Mouse (Mus musculus) midbrain, embryonic 16.5 days (tissue): ENCODE results near the gene Mamdc4. TPM values are rescaled to one million over a fixed set of nuclear protein-coding genes. Genes with fewer than 3 reads are reported as not detected.

Experiments
- ATAC-seq: fragments of 200-750 bp; cut with Nextera tagmentation; 2 replicates; pipeline ENCODE4 v1.8.0; 2017; ENCODE audit warnings: moderate TSS enrichment
- H3K27ac ChIP-seq: fragments of 300-500 bp; sonication (generic); 2 replicates; pipeline ENCODE4 v1.5.1; 2014; ENCODE audit warnings: mild to moderate bottlenecking, low read length, mixed read lengths
- H3K27me3 ChIP-seq: fragments of 300-500 bp; sonication (generic); 2 replicates; pipeline ENCODE4 v1.6.1; 2014; ENCODE audit warnings: low read depth, low read length, mixed read lengths; ENCODE audit not compliant: control insufficient read depth, insufficient read depth
- H3K36me3 ChIP-seq: fragments of 300-500 bp; sonication (generic); 2 replicates; pipeline ENCODE4 v1.6.1; 2014; ENCODE audit warnings: mild to moderate bottlenecking, low read length, moderate library complexity, mixed read lengths; ENCODE audit not compliant: control insufficient read depth, insufficient read depth
- H3K4me1 ChIP-seq: fragments of 300-500 bp; sonication (generic); 2 replicates; pipeline ENCODE4 v1.6.1; 2014; ENCODE audit warnings: mild to moderate bottlenecking, low read length, mixed read lengths; ENCODE audit not compliant: control insufficient read depth, insufficient read depth
- H3K4me2 ChIP-seq: fragments of 300-500 bp; sonication (generic); 2 replicates; pipeline ENCODE4 v1.6.1; 2014; ENCODE audit warnings: mild to moderate bottlenecking, low read length, mixed read lengths
- H3K4me3 ChIP-seq: fragments of 300-500 bp; sonication (generic); 2 replicates; pipeline ENCODE4 v1.5.1; 2014; ENCODE audit warnings: low read depth, mild to moderate bottlenecking, low read length, moderate library complexity, mixed read lengths
- H3K9ac ChIP-seq: fragments of 300-500 bp; sonication (generic); 2 replicates; pipeline ENCODE4 v1.6.1; 2014; ENCODE audit warnings: low read depth, low read length, mixed read lengths
- H3K9me3 ChIP-seq: fragments of 300-500 bp; sonication (generic); replicated peaks from 2 replicates; pipeline ENCODE4 v1.6.1; 2014; ENCODE audit warnings: mild to moderate bottlenecking, low read length, mixed read lengths; ENCODE audit not compliant: control insufficient read depth, poor library complexity, severe bottlenecking
- WGBS: fragments of 180-500 bp; shearing (Covaris S2); extraction: QIAGEN DNeasy Blood & Tissue Kit; methylation state at CpG from one replicate; pipeline ENCODE4 v1.1.7; 2014; 5-methylcytosine and 5-hydroxymethylcytosine counted together
- polyA plus RNA-seq: library from polyadenylated mRNA; unstranded; fragments of >200 nt; fragmentation: Nextera tagmentation; extraction: Ambion mirVana; gene quantifications from 2 replicates; pipeline ENCODE4 v1.2.1, GENCODE M21; 2015

The Mamdc4 gene
- polyA plus RNA-seq, 1 experiment from 2014 or later: 0.50 TPM

DNA sequence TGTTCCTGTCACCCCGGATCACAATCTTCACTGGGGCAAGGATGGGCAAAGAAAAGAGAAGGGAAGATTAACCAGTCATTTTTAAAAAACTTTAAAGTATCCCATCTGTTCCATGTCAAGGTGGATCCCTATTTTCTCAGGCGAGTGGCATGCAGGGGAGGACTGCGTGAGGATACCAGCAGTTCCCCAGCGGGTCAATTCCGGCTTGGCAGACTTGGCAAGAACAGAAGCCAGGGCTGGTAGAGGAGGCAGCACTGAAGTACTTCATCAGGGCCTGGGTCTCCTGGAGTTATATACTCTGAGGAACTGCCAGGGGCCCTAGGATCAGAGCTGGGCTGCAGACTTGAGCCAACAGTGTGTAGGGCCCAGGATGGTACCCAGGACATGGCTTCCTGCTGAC lies 27.9 kb upstream of the Mamdc4 start:
- Histone ChIP-seq H3K4me1 (peaks cover 14% of the 10 kb centered on the region), H3K36me3 (peaks cover 27% of the 10 kb centered on the region), H3K9ac (no peak overlapping the region), H3K9me3 (no peaks in the 10 kb centered on the region), H3K27me3 (no peaks in the 10 kb centered on the region), H3K4me2 (no peak overlapping the region), H3K27ac (no peak overlapping the region), H3K4me3 (no peak overlapping the region)
- no peak for ATAC-seq
- WGBS: 95% methylated on average over 5 of the region's 5 CpGs

DNA sequence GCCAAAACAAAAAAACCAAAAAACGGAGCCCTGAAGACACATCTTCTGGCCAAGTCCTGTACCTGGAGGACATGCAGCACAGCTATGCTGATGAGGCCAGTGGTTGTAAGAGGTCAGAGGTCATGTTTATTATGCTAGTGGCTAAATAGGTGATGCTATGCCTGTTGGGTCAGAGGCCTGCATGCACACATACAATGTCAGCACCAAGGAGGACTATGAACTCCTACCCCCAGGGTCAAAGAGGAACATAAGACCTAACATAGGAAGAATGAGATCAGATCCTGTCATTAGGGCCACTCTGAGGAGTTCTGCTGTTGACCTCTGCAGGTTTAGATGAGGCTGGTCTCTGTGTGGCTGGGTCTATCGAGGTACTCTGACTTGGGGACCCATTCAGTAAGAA lies 25.4 kb upstream of the Mamdc4 start:
- Histone ChIP-seq H3K36me3 (peaks cover 47% of the 10 kb centered on the region), H3K27ac (no peak overlapping the region), H3K27me3 (no peaks in the 10 kb centered on the region), H3K4me2 (no peak overlapping the region), H3K9ac (no peak overlapping the region), H3K4me1 (no peaks in the 10 kb centered on the region), H3K4me3 (no peak overlapping the region), H3K9me3 (no peaks in the 10 kb centered on the region)
- 94% methylated on average over 2 of the region's 2 CpGs for WGBS
- no peak for ATAC-seq

DNA sequence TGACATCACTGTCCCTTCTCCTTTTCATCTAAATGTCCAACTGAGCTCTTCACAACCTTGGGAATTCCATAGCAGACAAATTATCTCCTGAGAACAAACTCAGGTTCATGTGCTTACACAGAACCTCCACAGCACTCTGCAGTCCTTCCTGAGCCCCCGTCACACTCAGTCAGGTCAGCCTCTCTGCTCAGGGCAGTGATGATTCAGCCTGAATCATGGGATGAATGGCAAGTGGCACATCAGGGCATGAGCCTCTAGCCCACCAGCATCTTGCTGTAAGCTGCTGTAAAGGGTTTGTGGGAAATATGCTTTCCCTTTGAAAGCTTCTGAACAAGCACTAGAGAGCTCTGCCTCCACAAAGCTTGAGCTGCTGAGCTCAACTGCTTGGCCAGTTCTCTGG lies 24.1 kb upstream of the Mamdc4 start:
- Histone ChIP-seq H3K9me3 (no peaks in the 10 kb centered on the region), H3K27me3 (no peaks in the 10 kb centered on the region), H3K36me3 (peaks cover 52% of the 10 kb centered on the region), H3K4me2 (no peak overlapping the region), H3K4me1 (no peaks in the 10 kb centered on the region), H3K9ac (no peak overlapping the region), H3K4me3 (no peak overlapping the region), H3K27ac (no peak overlapping the region)
- 100% methylated on average over 1 of the region's 1 CpGs for WGBS
- no peak for ATAC-seq

DNA sequence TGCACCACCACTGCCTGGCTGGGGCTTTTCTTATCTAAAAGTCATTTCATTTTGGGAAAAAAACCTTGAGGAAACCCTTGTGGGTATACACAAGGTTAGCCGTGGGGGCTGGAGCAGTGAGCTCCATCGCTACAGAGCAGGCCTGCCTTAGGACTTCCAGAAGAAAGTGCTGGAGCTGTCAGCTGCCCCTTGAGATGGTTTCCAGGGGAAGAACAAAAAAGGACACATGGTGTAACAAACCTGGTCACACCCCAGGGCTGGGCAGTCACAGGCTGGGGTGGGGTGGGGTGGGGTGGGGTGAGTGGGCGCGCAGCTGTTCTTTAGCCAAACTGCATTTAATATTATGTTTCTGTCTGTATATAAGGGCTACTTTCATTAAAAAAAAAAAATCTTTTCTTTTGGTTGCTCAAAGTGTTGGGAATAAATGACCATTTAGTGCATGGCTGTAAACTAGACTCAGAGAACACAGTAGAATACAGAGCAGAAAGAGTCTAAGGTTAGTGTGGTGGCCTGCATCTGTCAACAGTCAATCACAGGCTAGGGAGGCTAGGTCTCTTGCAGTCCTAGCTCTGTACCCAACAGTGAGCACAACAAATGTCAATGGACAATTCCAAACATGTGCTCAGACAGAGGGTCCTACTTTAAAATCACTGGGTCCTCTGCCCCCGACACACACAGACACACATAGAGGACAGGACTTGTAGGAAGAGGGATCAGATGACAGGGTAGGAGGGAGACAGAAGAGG lies 22.3 kb upstream of the Mamdc4 start:
- no peak overlapping the region for H3K9ac ChIP-seq
- no peaks in the 10 kb centered on the region for H3K27me3 ChIP-seq
- no peaks in the 10 kb centered on the region for H3K4me1 ChIP-seq
- no peak overlapping the region for H3K27ac ChIP-seq
- no peak overlapping the region for H3K4me2 ChIP-seq
- H3K36me3 ChIP-seq: peaks cover 69% of the 10 kb centered on the region
- 97% methylated on average over 5 of the region's 5 CpGs for WGBS
- H3K9me3 ChIP-seq: no peaks in the 10 kb centered on the region
- H3K4me3 ChIP-seq: no peak overlapping the region
- ATAC-seq: no peak

DNA sequence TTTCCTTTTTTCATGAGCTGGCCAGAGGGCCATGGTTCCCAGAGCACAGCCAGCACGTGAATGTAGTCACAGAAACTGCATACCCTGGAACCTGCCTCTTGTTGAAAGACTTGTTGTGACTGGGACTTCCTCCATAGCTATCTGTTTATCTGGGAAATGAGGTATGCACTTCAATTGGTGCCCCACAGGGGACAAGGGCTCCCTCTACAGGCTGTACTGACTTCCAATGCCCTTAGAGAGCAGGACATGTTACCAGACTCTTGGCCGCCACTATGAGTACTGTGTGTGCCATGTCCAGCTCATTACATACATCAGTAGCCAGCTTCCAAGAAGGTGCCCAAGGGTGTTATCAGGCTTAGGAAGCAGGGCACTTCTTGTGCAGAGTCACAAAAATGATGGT lies 17.2 kb upstream of the Mamdc4 start:
- no peak overlapping the region for H3K27ac ChIP-seq
- 83% methylated on average over 2 of the region's 2 CpGs for WGBS
- H3K4me3 ChIP-seq: no peak overlapping the region
- H3K36me3 ChIP-seq: peaks cover 46% of the 10 kb centered on the region
- no peaks in the 10 kb centered on the region for H3K9me3 ChIP-seq
- ATAC-seq: no peak
- no peaks in the 10 kb centered on the region for H3K27me3 ChIP-seq
- H3K4me2 ChIP-seq: no peak overlapping the region
- no peaks in the 10 kb centered on the region for H3K4me1 ChIP-seq
- no peak overlapping the region for H3K9ac ChIP-seq

DNA sequence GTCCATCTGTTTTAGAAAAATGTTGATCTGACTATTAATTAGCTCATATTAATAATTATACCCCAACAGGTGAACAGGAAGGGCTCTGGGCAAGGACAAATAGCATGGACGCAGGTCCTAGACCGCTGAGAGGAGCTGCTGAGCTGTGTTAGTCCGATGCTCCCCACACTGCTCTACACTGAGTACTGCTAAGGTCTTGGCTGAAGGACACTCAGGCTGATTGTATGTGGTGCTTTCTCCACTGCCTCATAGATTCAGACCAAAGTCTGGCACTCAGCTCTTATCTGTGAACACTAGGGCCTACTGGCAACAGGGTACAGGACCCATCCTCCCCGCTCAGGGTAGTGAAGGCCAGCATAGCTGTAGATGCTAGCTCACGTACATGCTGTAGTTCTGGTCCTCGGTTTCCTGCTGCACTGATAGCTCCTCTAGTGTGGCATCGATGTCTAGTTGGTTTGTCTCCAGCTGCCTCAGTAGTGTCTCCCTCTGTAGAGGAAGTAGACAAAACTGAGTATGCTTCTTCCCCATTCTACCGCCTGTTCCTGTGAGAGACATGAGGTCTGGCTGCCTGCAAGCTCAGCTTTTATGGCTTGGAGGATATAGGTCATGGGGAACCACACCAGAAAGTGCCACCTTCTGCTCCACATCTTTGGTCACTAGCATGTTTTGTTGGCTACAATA lies 13.7 kb upstream of the Mamdc4 start:
- Histone ChIP-seq H3K27me3 (no peaks in the 10 kb centered on the region), H3K27ac (no peak overlapping the region), H3K4me1 (no peaks in the 10 kb centered on the region), H3K4me2 (no peak overlapping the region), H3K9ac (no peak overlapping the region), H3K36me3 (peaks cover 39% of the 10 kb centered on the region), H3K4me3 (no peak overlapping the region), H3K9me3 (no peaks in the 10 kb centered on the region)
- ATAC-seq: no peak
- 95% methylated on average over 8 of the region's 8 CpGs for WGBS

DNA sequence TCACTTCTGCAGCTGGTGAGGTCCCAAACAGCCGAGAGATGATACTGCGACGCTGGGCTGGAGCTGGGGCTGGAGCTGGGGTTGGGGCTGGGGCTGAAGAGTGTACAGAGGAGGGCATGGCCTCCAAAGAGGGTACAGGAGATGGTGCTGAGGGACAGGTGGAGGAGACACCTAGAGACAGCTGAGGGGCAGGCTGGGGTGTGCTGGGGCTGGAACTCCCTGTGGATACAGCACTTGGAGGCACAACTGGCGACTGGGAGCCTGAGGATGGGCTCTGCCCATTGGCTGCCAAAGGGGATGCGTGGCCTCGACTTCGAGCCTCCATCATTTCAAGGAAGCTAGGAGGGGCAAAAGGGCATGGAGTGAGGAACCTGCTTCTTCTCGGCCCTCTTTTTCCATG lies 12.6 kb upstream of the Mamdc4 start:
- Histone ChIP-seq H3K4me2 (no peak overlapping the region), H3K36me3 (peaks cover 29% of the 10 kb centered on the region), H3K27ac (no peak overlapping the region), H3K4me1 (peaks cover 6% of the 10 kb centered on the region), H3K9ac (no peak overlapping the region), H3K4me3 (no peak overlapping the region), H3K27me3 (no peaks in the 10 kb centered on the region), H3K9me3 (no peaks in the 10 kb centered on the region)
- WGBS: 93% methylated on average over 8 of the region's 8 CpGs
- no peak for ATAC-seq

DNA sequence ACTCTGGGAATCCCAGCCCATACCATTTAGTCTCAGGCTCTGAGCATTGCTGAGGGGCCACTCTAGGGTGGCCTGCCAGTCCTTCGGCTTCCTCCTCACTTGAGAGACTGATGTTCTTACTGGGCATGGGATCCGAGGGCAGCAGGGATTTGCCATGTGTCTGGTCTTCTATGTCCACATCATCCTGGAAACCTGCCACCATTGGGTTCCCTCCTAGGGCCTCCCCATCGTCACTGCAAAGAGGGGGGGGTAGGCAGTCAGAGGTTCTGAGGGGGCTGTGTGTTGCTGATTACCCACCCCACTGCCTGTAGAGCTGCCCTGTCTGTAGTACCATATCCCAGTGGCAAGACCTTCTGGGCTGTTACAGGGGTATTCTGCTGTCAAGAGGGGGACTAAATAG lies 11.0 kb upstream of the Mamdc4 start:
- Histone ChIP-seq H3K9ac (no peak overlapping the region), H3K4me3 (no peak overlapping the region), H3K9me3 (no peaks in the 10 kb centered on the region), H3K36me3 (peaks cover 16% of the 10 kb centered on the region; the same call in 1 of the 2 replicates), H3K27me3 (peaks cover 1% of the 10 kb centered on the region), H3K4me1 (peaks cover 18% of the 10 kb centered on the region), H3K4me2 (no peak overlapping the region), H3K27ac (no peak overlapping the region)
- no peak for ATAC-seq
- WGBS: 83% methylated on average over 3 of the region's 3 CpGs

DNA sequence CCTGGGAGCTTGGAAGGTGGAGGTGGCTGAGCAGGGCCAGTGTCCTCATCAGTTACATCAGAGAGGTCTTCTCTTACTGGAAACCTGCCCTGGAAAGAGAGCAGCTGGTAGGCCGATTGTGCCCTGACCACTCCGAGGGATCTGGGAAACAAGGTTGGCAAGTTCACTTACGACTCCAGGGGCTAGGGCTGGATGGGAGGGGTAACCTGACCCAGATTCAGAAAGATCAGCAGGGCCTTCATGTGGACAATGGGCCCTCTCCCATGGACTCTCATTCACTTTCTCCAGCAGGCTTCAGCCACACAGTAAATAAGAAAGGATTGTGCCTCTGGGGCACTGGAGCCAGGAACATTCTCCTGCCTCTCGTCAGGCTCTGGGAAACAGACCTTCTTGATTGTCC lies 10.2 kb upstream of the Mamdc4 start:
- Histone ChIP-seq H3K4me2 (no peak overlapping the region), H3K4me3 (no peak overlapping the region), H3K27ac (no peak overlapping the region), H3K4me1 (peaks cover 25% of the 10 kb centered on the region), H3K9me3 (no peaks in the 10 kb centered on the region), H3K27me3 (peaks cover 9% of the 10 kb centered on the region), H3K9ac (no peak overlapping the region), H3K36me3 (peaks cover 16% of the 10 kb centered on the region; the same call in 1 of the 2 replicates)
- ATAC-seq: no peak
- WGBS: 83% methylated on average over 4 of the region's 4 CpGs
